Mouse (Mus musculus) bone marrow macrophage, adult 2 months (primary cell): ENCODE results near the gene Ccdc194. TPM values are rescaled to one million over a fixed set of nuclear protein-coding genes. Genes with fewer than 3 reads are reported as not detected.

Experiments
- H3K27ac ChIP-seq: 2 replicates; pipeline ENCODE4 v1.5.1; 2012; ENCODE audit warnings: low read depth, low read length; ENCODE audit not compliant: insufficient read depth
- H3K4me1 ChIP-seq: 2 replicates; pipeline ENCODE4 v1.6.1; 2012; ENCODE audit warnings: low read length; ENCODE audit not compliant: control insufficient read depth, insufficient read depth
- H3K4me3 ChIP-seq: 2 replicates; pipeline ENCODE4 v1.5.1; 2012; ENCODE audit warnings: mild to moderate bottlenecking, low read length, moderate library complexity; ENCODE audit not compliant: insufficient read depth
- CTCF ChIP-seq: IDR thresholded peaks from 2 replicates; pipeline ENCODE4 v1.5.1; 2012; ENCODE audit warnings: low read depth, mild to moderate bottlenecking, low read length, moderate library complexity
- POLR2A ChIP-seq: IDR thresholded peaks from 2 replicates; pipeline ENCODE4 v1.6.1; 2012; ENCODE audit warnings: mild to moderate bottlenecking, low read depth, low read length, borderline replicate concordance
- polyA plus RNA-seq: library from polyadenylated mRNA; stranded (reverse); fragments of >200 nt; gene quantifications from 2 replicates; pipeline ENCODE4 v1.2.4, GENCODE M21; 2012; ENCODE audit not compliant: missing spikeins, insufficient read depth, insufficient read length

The Ccdc194 gene
- polyA plus RNA-seq, 1 experiment = 0.40 TPM

- no peak for TF ChIP-seq POLR2A
- Histone ChIP-seq H3K4me1 (peaks cover under 1% of the 10 kb centered on the region), H3K4me3 (no peak overlapping the region)
Observed at GRCm38 (mm10) chr8:71516786-71517185, 8.7 kb downstream of the Ccdc194 start.

GRCm38 (mm10) chr8:71515043-71515442 lies 10.5 kb downstream of the Ccdc194 start:
- no peak for TF ChIP-seq CTCF
- TF ChIP-seq POLR2A = no peak
- Histone ChIP-seq H3K4me1 (peaks cover 2% of the 10 kb centered on the region; the same call in 1 of the 2 replicates), H3K27ac (no peak overlapping the region), H3K4me3 (no peak overlapping the region)

More at GRCm38 (mm10) chr8:71516786-71517185, 8.7 kb downstream of the Ccdc194 start:
- H3K27ac ChIP-seq = no peak overlapping the region

- no peak for TF ChIP-seq CTCF
- no peak for TF ChIP-seq POLR2A
- no peak overlapping the region for H3K27ac ChIP-seq
- H3K4me3 ChIP-seq = no peak overlapping the region
- peaks cover 2% of the 10 kb centered on the region; the same call in 1 of the 2 replicates for H3K4me1 ChIP-seq
Observed at GRCm38 (mm10) chr8:71513018-71513754, 12.3 kb downstream of the Ccdc194 start.

DNA sequence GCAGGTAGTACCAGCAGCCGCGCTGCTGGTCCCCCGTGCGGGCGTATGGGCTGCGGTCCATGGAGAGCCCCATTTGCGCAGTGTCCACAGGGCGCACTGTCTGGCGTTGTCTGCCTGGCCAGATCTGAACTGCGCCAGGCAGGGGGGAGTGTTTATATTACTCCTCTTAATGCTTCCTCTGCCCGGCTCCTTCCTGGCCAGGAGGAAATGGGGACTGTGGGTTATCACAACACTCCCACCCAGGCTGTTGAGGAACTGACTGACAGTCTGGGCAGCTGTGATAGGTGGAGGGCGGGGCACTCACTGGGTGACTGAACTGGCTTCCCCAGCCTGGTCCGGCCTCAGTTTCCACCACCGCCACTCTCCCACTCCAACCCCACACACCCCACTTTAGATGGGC lies 13.9 kb downstream of the Ccdc194 start, which contains the start of gene Plvap:
TSS of gene Plvap (minus strand) at position 109 of the 400 bp plus-strand sequence.
- Histone ChIP-seq H3K4me1 (peaks cover 2% of the 10 kb centered on the region; the same call in 1 of the 2 replicates), H3K27ac (no peak within 1 kb of the TSS), H3K4me3 (no peak within 1 kb of the TSS)
- no peak for TF ChIP-seq CTCF
- TF ChIP-seq POLR2A = no peak

DNA sequence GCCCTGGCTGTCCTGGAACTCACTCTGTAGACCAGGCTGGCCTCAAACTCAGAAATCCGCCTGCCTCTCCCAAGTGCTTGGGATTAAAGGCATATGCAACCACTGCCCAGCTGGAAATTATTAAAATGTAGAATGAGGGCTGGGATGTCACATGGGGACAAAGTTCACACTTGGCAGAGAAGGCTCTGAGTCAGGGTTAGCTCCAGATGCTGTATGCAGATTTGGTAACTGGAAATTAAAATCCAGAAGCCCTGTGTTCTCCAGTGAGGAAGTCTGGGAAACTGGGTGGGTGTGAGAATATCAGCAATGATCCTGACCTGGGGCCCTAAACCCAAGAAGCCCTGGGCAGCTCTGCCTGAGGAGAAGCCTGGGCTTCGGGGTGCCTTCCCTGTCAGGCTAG lies 16.2 kb downstream of the Ccdc194 start:
- peaks cover 2% of the 10 kb centered on the region; the same call in 1 of the 2 replicates for H3K4me1 ChIP-seq
- no peak overlapping the region for H3K4me3 ChIP-seq
- no peak overlapping the region for H3K27ac ChIP-seq
- TF ChIP-seq CTCF (no peak), POLR2A (no peak)

GRCm38 (mm10) chr8:71507589-71508104 lies 17.9 kb downstream of the Ccdc194 start:
- H3K4me3 ChIP-seq = peak overlapping the region; percentile 45
- H3K27ac ChIP-seq = no peak overlapping the region
- peaks cover 2% of the 10 kb centered on the region; the same call in 1 of the 2 replicates for H3K4me1 ChIP-seq
- TF ChIP-seq CTCF = no peak
- TF ChIP-seq POLR2A = no peak

DNA sequence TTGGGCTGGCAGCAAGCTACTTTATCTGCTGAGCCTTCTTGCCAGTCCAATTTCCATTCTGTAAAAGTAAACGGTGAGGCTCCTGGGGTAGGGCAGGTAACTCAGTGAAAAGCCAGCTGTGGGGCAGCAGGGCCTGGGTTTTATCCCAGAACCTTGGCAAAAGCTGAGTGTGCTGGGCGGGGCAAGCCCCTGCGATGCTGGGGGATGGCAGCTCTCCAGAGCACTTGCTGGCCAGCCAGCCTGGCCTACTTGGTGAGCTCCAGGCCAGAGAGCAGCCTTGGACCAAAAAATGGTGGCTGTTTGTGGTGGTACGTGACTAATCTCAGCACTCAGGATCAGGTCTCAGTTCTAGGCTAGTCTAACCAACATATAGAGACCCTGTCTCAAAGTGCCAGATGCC lies 19.5 kb downstream of the Ccdc194 start:
- TF ChIP-seq POLR2A (no peak), CTCF (no peak)
- H3K4me1 ChIP-seq = no peaks in the 10 kb centered on the region
- no peak overlapping the region for H3K27ac ChIP-seq
- no peak overlapping the region for H3K4me3 ChIP-seq

- no peak overlapping the region for H3K4me3 ChIP-seq
- TF ChIP-seq POLR2A (no peak), CTCF (no peak)
- H3K4me1 ChIP-seq = no peaks in the 10 kb centered on the region
- no peak overlapping the region for H3K27ac ChIP-seq
Observed at GRCm38 (mm10) chr8:71505326-71505725, 20.2 kb downstream of the Ccdc194 start.

DNA sequence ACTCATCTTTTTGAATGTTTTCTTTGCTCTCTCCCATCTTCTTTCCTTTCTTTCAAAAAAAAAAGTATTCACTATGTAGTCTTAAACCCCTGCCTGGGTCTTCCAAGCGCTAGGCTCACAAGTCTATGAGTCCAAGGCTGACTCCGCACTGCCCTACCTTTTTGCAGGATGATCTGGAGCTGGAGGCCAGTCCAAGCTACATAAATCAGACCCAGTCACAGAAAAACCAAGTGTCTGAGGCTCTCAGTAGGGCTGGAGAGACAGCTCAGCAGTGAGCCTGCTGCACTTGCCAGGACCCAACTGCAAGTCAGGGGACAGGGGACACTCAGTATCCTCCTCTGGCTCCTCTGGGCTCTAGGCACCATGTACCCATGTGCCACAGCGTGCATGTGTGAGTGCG lies 21.2 kb downstream of the Ccdc194 start:
- TF ChIP-seq CTCF (no peak), POLR2A (no peak)
- Histone ChIP-seq H3K4me3 (no peak overlapping the region), H3K27ac (no peak overlapping the region), H3K4me1 (no peaks in the 10 kb centered on the region)
